In the genomic region with DNA sequence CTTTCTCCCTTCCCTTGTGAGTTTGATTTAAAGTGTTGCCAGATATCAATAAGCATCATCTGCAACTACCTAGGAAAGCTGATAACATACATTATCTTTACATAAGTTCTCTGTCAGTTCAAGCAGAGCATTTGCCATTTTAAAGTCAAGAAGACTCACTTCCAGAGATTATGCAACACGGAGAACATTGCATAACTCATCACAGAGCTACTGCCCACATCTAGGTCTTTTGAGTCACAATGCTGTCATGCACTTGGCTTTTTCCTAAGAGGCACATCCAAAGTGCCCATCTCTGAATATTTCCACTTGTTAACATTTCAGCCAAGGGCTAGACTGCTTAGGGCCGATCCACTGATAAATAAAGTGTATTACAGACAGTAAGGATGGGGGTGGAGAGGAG, we compare ENCODE assay signal across 13 mouse cellular contexts. TPM values are rescaled to one million over a fixed set of nuclear protein-coding genes. Genes with fewer than 3 reads are reported as not detected.
DNase-seq lines count a peak whose midpoint lies in the region; ATAC-seq and TF ChIP-seq lines count a peak whose summit lies in the region.
"Had no signal": no experiment of that assay in that cellular context is flagged by ENCODE, and none has a peak within 500 bp of the region (broad histone marks: within the 10 kb centered on the region; RNA-seq: fewer than 3 reads in every experiment).

No protein-coding gene starts in this region.

- intact Hi-C loops in gastrocnemius, postnatal 36 days (cut with DNase I), result no loop called here

- 80% methylated on average over 2 of the region's 2 CpGs for WGBS in liver, adult 2 months
- 72% methylated on average over 2 of the region's 2 CpGs for WGBS in liver, embryonic 12.5 days (ENCODE audit: insufficient replicate concordance)
- 95% methylated on average over 2 of the region's 2 CpGs for WGBS in forebrain, embryonic 10.5 days

- H3K27me3 ChIP-seq in liver, adult 2 months (ENCODE audit: control insufficient read depth, insufficient read depth, low read length), result no peaks in the 10 kb centered on the region
- H3K27me3 ChIP-seq in liver, embryonic 12.5 days (replicated peaks), result no peaks in the 10 kb centered on the region
- H3K27me3 ChIP-seq in forebrain, embryonic 10.5 days (ENCODE audit: poor library complexity, severe bottlenecking), result no peaks in the 10 kb centered on the region
- H3K27me3 ChIP-seq: lung, embryonic 15.5 days had no signal

- ATAC-seq in liver, embryonic 12.5 days, result no peak
- peak; percentile 91 for ATAC-seq in megakaryocyte progenitor cell, adult 5-6 weeks (replicated peaks; ENCODE audit: poor library complexity)
- ATAC-seq: hindbrain, postnatal 0 days had no signal

- peak; percentile 34 for DNase-seq in gastrocnemius, adult 18-20 months (ENCODE audit: low spot score)
- no peak for DNase-seq in gastrocnemius, postnatal 36 days
- DNase-seq in liver, adult 2 months (ENCODE audit: extremely low read depth, low read depth, low spot score), result peak; percentile 12
- DNase-seq in adrenal gland, postnatal 14 days, result peak; percentile 12
- no peak for DNase-seq in forebrain, embryonic 10.5 days (ENCODE audit: extremely low spot score, low spot score)
- DNase-seq in right cerebral cortex, postnatal 25 days, result no peak
- DNase-seq: embryo, embryonic 11 days; kidney, adult 8-10 months had no signal

- no peaks in the 10 kb centered on the region for H3K36me3 ChIP-seq in liver, adult 2 months (ENCODE audit: control insufficient read depth, insufficient read depth, low read length)
- H3K36me3 ChIP-seq in liver, embryonic 12.5 days, result no peaks in the 10 kb centered on the region
- no peaks in the 10 kb centered on the region for H3K36me3 ChIP-seq in forebrain, embryonic 10.5 days (replicated peaks)
- H3K36me3 ChIP-seq: lung, embryonic 15.5 days; midbrain, embryonic 10.5 days had no signal

- H3K4me3 ChIP-seq in liver, adult 2 months (ENCODE audit: insufficient read depth, low read depth, low read length), result no peak overlapping the region
- H3K4me3 ChIP-seq in liver, embryonic 12.5 days, result no peak overlapping the region
- H3K4me3 ChIP-seq in forebrain, embryonic 10.5 days, result no peak overlapping the region
- H3K4me3 ChIP-seq: lung, embryonic 15.5 days; midbrain, embryonic 10.5 days had no signal

- no peak for TF ChIP-seq CTCF in liver, adult 2 months (IDR thresholded peaks at IDR 0.05; ENCODE audit: low read depth, low read length)

- no peak overlapping the region for H3K27ac ChIP-seq in liver, adult 2 months (replicated peaks; ENCODE audit: insufficient read depth, low read depth, low read length)
- no peak overlapping the region for H3K27ac ChIP-seq in liver, embryonic 12.5 days
- no peak overlapping the region for H3K27ac ChIP-seq in forebrain, embryonic 10.5 days
- H3K27ac ChIP-seq: hindbrain, postnatal 0 days; lung, embryonic 15.5 days; midbrain, embryonic 10.5 days had no signal

- H3K9me3 ChIP-seq in liver, embryonic 12.5 days (replicated peaks), result no peaks in the 10 kb centered on the region
- no peaks in the 10 kb centered on the region for H3K9me3 ChIP-seq in forebrain, embryonic 10.5 days
- H3K9me3 ChIP-seq: lung, embryonic 15.5 days; midbrain, embryonic 10.5 days had no signal

- no peak overlapping the region for H3K4me2 ChIP-seq in liver, embryonic 12.5 days
- H3K4me2 ChIP-seq: lung, embryonic 15.5 days had no signal

- no peak for TF ChIP-seq POLR2A in liver, adult 2 months (IDR thresholded peaks at IDR 0.05; ENCODE audit: extremely low read depth, insufficient read depth, low read length)

- no peaks in the 10 kb centered on the region for H3K79me2 ChIP-seq in liver, adult 2 months (ENCODE audit: control insufficient read depth, insufficient read depth, low read length)

- H3K4me1 ChIP-seq in liver, adult 2 months (ENCODE audit: control insufficient read depth, insufficient read depth, low read length), result no peaks in the 10 kb centered on the region
- no peaks in the 10 kb centered on the region for H3K4me1 ChIP-seq in liver, embryonic 12.5 days
- no peaks in the 10 kb centered on the region for H3K4me1 ChIP-seq in forebrain, embryonic 10.5 days
- H3K4me1 ChIP-seq: lung, embryonic 15.5 days; midbrain, embryonic 10.5 days had no signal

- no peak overlapping the region for H3K9ac ChIP-seq in liver, adult 2 months (ENCODE audit: low read depth, low read length)
- no peak overlapping the region for H3K9ac ChIP-seq in liver, embryonic 12.5 days
- H3K9ac ChIP-seq: lung, embryonic 15.5 days had no signal

RNA-seq across cellular contexts. Expression of a gene that starts 55.6 kb away (rescaled TPM):
- 1 to 10 TPM; 2.4 to 3.3 TPM for total RNA-seq in gastrocnemius, adult 18-20 months (2021)
- total RNA-seq in gastrocnemius, postnatal 36 days (2021), result 1 to 10 TPM; 1.6 to 2.0 TPM
- 0.34 and 0.55 TPM in 2 replicates for total RNA-seq in liver, adult 2 months (2014; rRNA removed)
- 0.01 TPM in 1 of 2 replicates, not detected in the other for polyA plus RNA-seq in liver, adult 2 months (2012; rRNA removed)
- 0.56 and 0.93 TPM in 2 replicates for polyA plus RNA-seq in liver, embryonic 12.5 days (2016; fragmentation: Nextera tagmentation; extraction: Ambion mirVana)
- 4.1 and 5.7 TPM in 2 replicates for total RNA-seq in adrenal gland, postnatal 14 days (2021)
- 0.34 and 2.6 TPM in 2 replicates for total RNA-seq in megakaryocyte progenitor cell, adult 5-6 weeks (2015)
- total RNA-seq in megakaryocyte progenitor cell, adult 5-6 weeks (2017), result 0.33 and 1.6 TPM in 2 replicates
- polyA plus RNA-seq in forebrain, embryonic 10.5 days (2016; fragmentation: Nextera tagmentation; extraction: Ambion mirVana), result 7.3 and 8.1 TPM in 2 replicates

Comparison
In these comparisons a context has a peak if more than half of its experiments do, and no peak if none do; other contexts are left out.
1. DNase-seq: peak in gastrocnemius, adult 18-20 months (single experiment), liver, adult 2 months (single experiment) and adrenal gland, postnatal 14 days (single experiment); none in gastrocnemius, postnatal 36 days (0 of 2), forebrain, embryonic 10.5 days (single experiment) and right cerebral cortex, postnatal 25 days (single experiment).